Mouse (Mus musculus) brain, embryonic 14.5 days (tissue): ENCODE measurements around the gene P2rx4.

Experiments
- CTCF ChIP-seq: fragments of 200-500 bp; IDR thresholded peaks from 2 replicates; pipeline ENCODE4 v1.5.1; 2012; ENCODE audit warnings: inconsistent platforms, mild to moderate bottlenecking, moderate library complexity, borderline replicate concordance; ENCODE audit not compliant: insufficient read depth, insufficient read length; ENCODE audit errors: extremely low read depth
- POLR2A ChIP-seq: fragments of 200-500 bp; IDR thresholded peaks from 2 replicates; pipeline ENCODE4 v1.6.1; 2012; ENCODE audit warnings: mild to moderate bottlenecking, inconsistent platforms, borderline replicate concordance; ENCODE audit not compliant: poor library complexity, insufficient read depth, insufficient read length, severe bottlenecking; ENCODE audit errors: extremely low read depth

- TF ChIP-seq CTCF (no peak), POLR2A (no peak)
Measured at GRCm38 (mm10) chr5:122705174-122705573, 2.2 kb upstream of the P2rx4 start.
